Mouse (Mus musculus) R1 (cell line): ENCODE results near the gene Spr.
A peak's percentile ranks its signal among the peaks of the same experiment; 100 is the strongest.
"Not testable (repeated sequence)": the region's sequence is repeated elsewhere in the genome, so short reads cannot be mapped to it uniquely, and the experiment has no call there.

Source experiments
- DNase-seq: peaks from one replicate; pipeline ENCODE4 v3.0.0-alpha.2; 2018; ENCODE audit warnings: low read depth, low spot score

Spr gene

GRCm38 (mm10) chr6:85132237-85132636 lies 5.3 kb downstream of the Spr start:
- not testable (repeated sequence) for DNase-seq

GRCm38 (mm10) chr6:85131673-85132072 lies 5.9 kb downstream of the Spr start:
- DNase-seq, result peak; percentile 81

GRCm38 (mm10) chr6:85117545-85118511 lies 19.7 kb downstream of the Spr start:
- peak; percentile 82 for DNase-seq

DNA sequence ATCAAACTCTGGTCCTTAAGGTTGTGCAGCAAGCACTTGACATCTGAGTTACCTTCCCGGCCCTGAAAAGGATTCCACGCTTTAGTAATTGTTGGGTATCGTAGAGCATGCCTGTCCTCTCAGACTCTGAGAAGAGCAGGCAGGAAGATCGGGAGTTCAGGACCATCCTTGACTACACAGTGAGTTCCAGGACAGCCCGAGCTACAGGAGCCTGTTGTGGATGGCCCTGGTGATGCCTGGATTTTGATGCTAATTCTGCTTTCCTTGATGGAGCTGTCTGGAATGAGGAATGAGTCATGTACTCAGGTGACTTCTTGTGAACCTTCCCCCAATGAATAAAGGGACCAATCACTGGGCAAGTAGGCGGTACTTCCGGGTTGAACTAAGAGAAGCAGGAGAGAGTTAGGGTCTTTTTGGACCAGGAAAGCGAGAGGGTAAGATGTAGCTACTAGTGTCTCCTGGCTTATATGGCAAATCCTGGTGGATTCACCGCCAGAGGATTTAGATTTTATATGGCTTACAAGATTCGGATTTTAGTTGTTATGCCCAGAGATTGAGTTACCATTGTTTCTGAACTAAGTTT lies 32.4 kb downstream of the Spr start:
- DNase-seq, result peak; percentile 91

DNA sequence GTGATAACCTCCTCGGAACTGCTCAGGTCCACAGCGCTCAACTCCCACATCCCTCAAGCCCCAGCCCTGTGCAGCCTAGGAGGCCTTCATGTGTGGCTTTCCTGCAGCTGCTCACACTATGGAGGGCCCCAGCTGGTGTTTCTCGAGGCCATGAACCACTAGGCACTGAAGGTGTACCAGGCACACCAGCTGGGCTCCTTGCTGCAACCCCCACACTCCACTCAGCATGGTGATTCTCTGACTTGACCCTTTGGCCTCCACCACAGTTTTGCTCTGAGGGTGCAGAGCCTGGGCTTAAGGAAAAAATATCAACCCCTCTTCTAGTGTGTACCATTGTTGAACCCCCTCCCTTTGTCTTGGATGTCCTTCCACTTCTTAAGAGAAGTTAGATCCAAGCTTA lies 34.2 kb downstream of the Spr start:
- DNase-seq, result no peak

GRCm38 (mm10) chr6:85096441-85096840 lies 41.1 kb downstream of the Spr start:
- no peak for DNase-seq

- DNase-seq, result no peak
These were observed 50.1 kb downstream of the Spr start for GRCm38 (mm10) chr6:85087425-85087824.

GRCm38 (mm10) chr6:85086645-85087044 lies 50.9 kb downstream of the Spr start:
- no peak for DNase-seq
